Mouse (Mus musculus) liver, adult 2 months (tissue): ENCODE measurements around the gene Hnrnpk.

Experiments
- CTCF ChIP-seq: fragments of 200-500 bp; IDR thresholded peaks from 2 replicates; pipeline ENCODE4 v1.5.1; 2011; ENCODE audit warnings: low read depth, low read length, control low read depth
- POLR2A ChIP-seq: fragments of 200-500 bp; IDR thresholded peaks from 2 replicates; pipeline ENCODE4 v1.6.1; 2011; ENCODE audit warnings: low read length, control low read depth; ENCODE audit not compliant: insufficient read depth; ENCODE audit errors: extremely low read depth

DNA sequence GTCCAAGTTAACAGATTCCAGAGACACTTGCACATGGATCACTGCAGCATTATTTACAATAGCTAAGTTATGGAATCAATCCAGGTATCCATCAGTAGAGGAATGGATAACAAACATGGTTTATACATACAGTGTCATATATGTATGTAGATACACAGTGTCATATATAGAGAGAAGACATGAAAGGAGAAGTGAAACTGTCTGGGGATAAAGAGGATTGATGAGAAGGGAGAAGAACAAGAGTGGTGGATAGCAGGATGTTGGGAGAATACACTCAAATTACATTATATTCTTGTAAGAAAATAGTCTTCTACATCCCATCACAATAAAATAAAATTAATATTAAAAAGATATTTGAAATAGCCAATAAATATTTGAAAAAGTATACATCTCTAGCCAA, 50.1 kb downstream of the Hnrnpk start:
- TF ChIP-seq POLR2A = no peak
- no peak for TF ChIP-seq CTCF
